Mouse (Mus musculus) thymus, postnatal 36 days (tissue): ENCODE results near the gene Ttc17.
A peak's percentile ranks its signal among the peaks of the same experiment; 100 is the strongest.
"Not testable (repeated sequence)": the region's sequence is repeated elsewhere in the genome, so short reads cannot be mapped to it uniquely, and the experiment has no call there.

Experiments
- DNase-seq, 2 experiments: peaks; one replicate each; pipeline ENCODE4 v3.0.0; 2022; ENCODE audit warnings: mixed read lengths in 2 of 2

Gene Ttc17

GRCm38 (mm10) chr2:94406083-94406957 is at the start of gene Ttc17:
Gene Ttc17 (minus strand): TSS chr2:94406689.
- DNase-seq, result peak; percentile 89 to 90

GRCm38 (mm10) chr2:94449643-94450042 is 43.2 kb upstream of the Ttc17 start:
- DNase-seq, result no peak

- DNase-seq, result no peak
Observed at GRCm38 (mm10) chr2:94436952-94437351, 30.5 kb upstream of the Ttc17 start.

- DNase-seq, result no peak
Observed at GRCm38 (mm10) chr2:94435481-94435880, 29.0 kb upstream of the Ttc17 start.

- DNase-seq, result no peak
Observed at GRCm38 (mm10) chr2:94434833-94435232, 28.3 kb upstream of the Ttc17 start.

GRCm38 (mm10) chr2:94432214-94432613 is 25.7 kb upstream of the Ttc17 start:
- no peak for DNase-seq

- no peak for DNase-seq
Observed at GRCm38 (mm10) chr2:94428456-94428855, 22.0 kb upstream of the Ttc17 start.

GRCm38 (mm10) chr2:94407441-94407840 is 952 bp upstream of the Ttc17 start:
- no peak for DNase-seq

GRCm38 (mm10) chr2:94407021-94407420 is 532 bp upstream of the Ttc17 start:
- DNase-seq, result peak in 1 of 2 experiments; percentile 12

- DNase-seq, result peak in 1 of 2 experiments; percentile 3
Observed at GRCm38 (mm10) chr2:94405397-94406082, 949 bp downstream of the Ttc17 start.

GRCm38 (mm10) chr2:94404512-94405240 is 1.8 kb downstream of the Ttc17 start:
- DNase-seq, result no peak

- DNase-seq, result no peak
Observed at GRCm38 (mm10) chr2:94402561-94402960, 3.9 kb downstream of the Ttc17 start.

GRCm38 (mm10) chr2:94402096-94402495 is 4.4 kb downstream of the Ttc17 start:
- DNase-seq, result no peak

- no peak for DNase-seq
Observed at GRCm38 (mm10) chr2:94401006-94401405, 5.5 kb downstream of the Ttc17 start.

- DNase-seq, result no peak
Observed at GRCm38 (mm10) chr2:94398138-94398970, 8.1 kb downstream of the Ttc17 start.

- no peak for DNase-seq
Observed at GRCm38 (mm10) chr2:94397453-94397852, 9.0 kb downstream of the Ttc17 start.

GRCm38 (mm10) chr2:94396325-94396724 is 10.2 kb downstream of the Ttc17 start:
- no peak for DNase-seq

GRCm38 (mm10) chr2:94391127-94391526 is 15.4 kb downstream of the Ttc17 start:
- not testable (repeated sequence) for DNase-seq

GRCm38 (mm10) chr2:94389000-94389399 is 17.5 kb downstream of the Ttc17 start:
- DNase-seq, result no peak

GRCm38 (mm10) chr2:94387846-94388245 is 18.6 kb downstream of the Ttc17 start:
- no peak for DNase-seq

GRCm38 (mm10) chr2:94384483-94384882 is 22.0 kb downstream of the Ttc17 start:
- not testable (repeated sequence) for DNase-seq

GRCm38 (mm10) chr2:94381057-94381647 is 25.3 kb downstream of the Ttc17 start:
- DNase-seq, result no peak
